Mouse (Mus musculus): ENCODE results near the gene Calb2. TPM values are rescaled to one million over a fixed set of nuclear protein-coding genes. Genes with fewer than 3 reads are reported as not detected.

Calb2 gene
- polyA plus RNA-seq, 1 experiment from 2014 or later, result 0.32 TPM

DNA sequence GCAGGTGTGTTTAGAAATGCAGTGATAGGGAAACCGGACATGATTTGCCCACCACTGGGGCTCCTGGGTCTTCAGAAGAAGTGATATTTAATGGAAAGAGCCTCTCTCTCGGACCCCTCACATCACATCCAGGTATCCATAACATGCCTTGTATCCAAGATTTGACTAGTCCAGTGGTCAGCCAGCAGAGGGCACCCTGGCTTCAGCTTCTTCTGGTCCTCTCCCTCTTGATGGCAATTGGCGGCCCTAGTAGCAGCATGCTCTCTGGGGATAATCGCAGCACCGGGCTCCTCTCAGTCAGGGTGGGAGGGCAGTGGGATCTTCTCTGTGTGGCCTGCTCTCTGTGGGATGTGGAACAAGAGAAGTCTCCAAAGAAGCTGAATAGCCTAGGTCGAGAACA is 48.3 kb downstream of the Calb2 start:
- Histone ChIP-seq H3K4me2 (no peak overlapping the region), H3K4me1 (no peaks in the 10 kb centered on the region), H3K27me3 (replicated peaks) (no peaks in the 10 kb centered on the region), H3K4me3 (replicated peaks) (no peak overlapping the region), H3K36me3 (no peaks in the 10 kb centered on the region), H3K9me3 (no peaks in the 10 kb centered on the region), H3K27ac (no peak overlapping the region), H3K9ac (no peak overlapping the region)
- WGBS, result 42% methylated on average over 6 of the region's 6 CpGs
- no peak for ATAC-seq (ENCODE audit: insufficient read depth, low FRiP score, low read depth)

DNA sequence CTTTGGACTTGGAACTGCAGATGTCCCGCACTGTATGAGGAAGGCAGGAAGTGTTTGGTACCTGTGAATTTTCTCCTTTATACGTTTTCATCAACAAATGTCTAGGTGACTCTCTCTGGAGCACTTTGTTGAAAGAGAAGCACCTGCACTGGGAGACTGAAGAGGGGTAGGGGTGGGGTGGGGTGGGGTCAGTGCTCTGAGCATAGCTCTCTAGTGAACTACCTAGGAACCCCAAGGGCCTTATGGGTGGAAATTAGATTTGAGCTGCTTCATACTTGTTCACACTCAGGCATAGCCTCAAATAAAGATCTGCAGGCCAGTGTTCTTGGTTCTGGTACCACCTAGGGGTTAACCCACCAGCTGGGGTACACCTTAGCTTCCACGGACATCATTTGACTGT is 65.4 kb downstream of the Calb2 start, which contains the start of gene Gm17720:
TSS of gene Gm17720 (minus strand) at position 101 of the 400 bp plus-strand sequence.
- H3K27me3 ChIP-seq (replicated peaks), result no peaks in the 10 kb centered on the region

DNA sequence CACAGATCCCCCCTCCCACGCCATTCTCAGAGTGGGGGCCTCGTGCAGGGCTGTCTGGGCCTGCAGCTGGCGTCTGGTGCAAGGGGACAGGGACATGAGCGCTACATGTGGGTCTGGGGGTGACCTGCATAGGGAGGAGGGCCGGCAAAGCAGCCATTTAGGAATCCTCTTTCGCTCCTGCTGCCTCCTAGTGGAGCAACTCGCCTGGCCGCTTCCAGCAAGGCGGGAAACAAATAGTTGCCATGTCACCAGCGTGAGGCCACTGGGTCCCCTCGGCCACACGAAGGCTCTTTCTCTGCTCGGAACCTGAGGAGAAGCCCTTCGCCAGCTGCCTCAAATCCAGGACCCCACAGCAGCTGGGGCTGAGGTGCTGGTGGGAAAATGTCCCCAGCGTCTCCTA is 66.3 kb downstream of the Calb2 start:
- no peaks in the 10 kb centered on the region for H3K4me1 ChIP-seq
- H3K9ac ChIP-seq, result no peak overlapping the region
- H3K9me3 ChIP-seq, result no peaks in the 10 kb centered on the region
- H3K27me3 ChIP-seq (replicated peaks), result no peaks in the 10 kb centered on the region
- H3K27ac ChIP-seq, result no peak overlapping the region
- 90% methylated on average over 15 of the region's 15 CpGs for WGBS
- ATAC-seq (ENCODE audit: insufficient read depth, low FRiP score, low read depth), result no peak
- no peak overlapping the region for H3K4me3 ChIP-seq (replicated peaks)
- no peaks in the 10 kb centered on the region for H3K36me3 ChIP-seq
- no peak overlapping the region for H3K4me2 ChIP-seq

More for the DNA sequence above, 65.4 kb downstream of the Calb2 start, which contains the start of gene Gm17720:
- H3K36me3 ChIP-seq, result no peaks in the 10 kb centered on the region
- no peak within 1 kb of the TSS for H3K4me3 ChIP-seq (replicated peaks)
- H3K9ac ChIP-seq, result no peak within 1 kb of the TSS
- H3K9me3 ChIP-seq, result no peaks in the 10 kb centered on the region
- no peak within 1 kb of the TSS for H3K27ac ChIP-seq
- no peaks in the 10 kb centered on the region for H3K4me1 ChIP-seq
- no peak for ATAC-seq (ENCODE audit: insufficient read depth, low FRiP score, low read depth)
- 78% methylated on average over 3 of the region's 3 CpGs for WGBS
- H3K4me2 ChIP-seq, result no peak within 1 kb of the TSS

DNA sequence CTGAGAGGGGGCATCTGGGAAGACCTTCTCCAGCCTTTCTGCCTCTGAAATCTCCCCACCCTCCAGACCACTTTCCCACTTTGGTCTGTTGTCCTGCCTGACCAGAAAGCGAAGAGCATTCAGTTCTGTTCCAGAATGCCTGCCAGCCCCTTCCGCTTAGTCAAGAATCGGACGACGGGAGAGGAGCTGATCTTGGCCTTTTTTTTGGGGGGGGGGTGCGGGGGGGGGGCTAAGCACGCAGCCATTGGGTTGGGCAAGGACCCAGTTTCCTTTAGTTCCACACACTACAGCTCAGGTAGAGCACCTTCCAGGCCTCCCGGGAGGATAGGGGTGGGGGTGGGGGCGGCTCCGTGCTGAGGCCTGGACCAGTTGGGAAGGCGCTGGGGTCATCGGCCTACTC is 67.1 kb downstream of the Calb2 start, which contains the start of gene Gm21964:
TSS of gene Gm21964 (plus strand) at position 301 of the 400 bp plus-strand sequence.
- H3K4me1 ChIP-seq, result no peaks in the 10 kb centered on the region
- H3K4me2 ChIP-seq, result no peak within 1 kb of the TSS
- H3K9ac ChIP-seq, result no peak within 1 kb of the TSS
- ATAC-seq (ENCODE audit: insufficient read depth, low FRiP score, low read depth), result no peak
- no peaks in the 10 kb centered on the region for H3K27me3 ChIP-seq (replicated peaks)
- no peak within 1 kb of the TSS for H3K27ac ChIP-seq
- no peaks in the 10 kb centered on the region for H3K36me3 ChIP-seq
- no peaks in the 10 kb centered on the region for H3K9me3 ChIP-seq
- no peak within 1 kb of the TSS for H3K4me3 ChIP-seq (replicated peaks)
- 79% methylated on average over 12 of the region's 12 CpGs for WGBS

DNA sequence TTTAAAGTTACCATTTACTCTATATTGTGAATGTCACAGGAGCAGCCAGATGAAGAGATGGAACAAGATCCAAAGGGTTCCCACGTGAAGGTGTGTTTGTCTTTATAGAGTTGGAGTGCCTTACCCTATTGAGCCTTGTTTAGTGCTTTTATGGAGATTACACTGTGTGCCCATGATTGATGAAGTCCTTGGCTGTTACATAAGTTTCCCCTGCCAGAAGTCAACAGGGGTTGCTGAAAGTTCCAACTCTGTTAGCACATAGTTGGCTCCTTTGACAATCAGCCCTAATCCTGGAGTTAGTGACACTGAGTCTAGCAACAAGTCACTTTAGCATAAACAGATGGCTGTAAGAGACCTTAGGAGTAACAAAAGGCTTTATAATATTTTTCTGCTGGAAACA is 76.1 kb downstream of the Calb2 start:
- no peak overlapping the region for H3K4me3 ChIP-seq (replicated peaks)
- peaks cover 6% of the 10 kb centered on the region; the same call in 1 of the 2 replicates for H3K27me3 ChIP-seq (replicated peaks)
- no peak overlapping the region for H3K4me2 ChIP-seq
- peaks cover 17% of the 10 kb centered on the region for H3K36me3 ChIP-seq
- no peaks in the 10 kb centered on the region for H3K4me1 ChIP-seq
- no peak overlapping the region for H3K27ac ChIP-seq
- H3K9me3 ChIP-seq, result peaks cover 12% of the 10 kb centered on the region; the same call in 1 of the 2 replicates
- no peak overlapping the region for H3K9ac ChIP-seq
- no peak for ATAC-seq (ENCODE audit: insufficient read depth, low FRiP score, low read depth)
- 26% methylated on average over 1 of the region's 1 CpGs for WGBS

Other genes with a start within 250 kb of the Calb2 start
- gene Marveld3, start 206.0 kb downstream of the Calb2 start, polyA plus RNA-seq (2015; fragmentation: Nextera tagmentation; extraction: Ambion mirVana), result 10.5 and 12.1 TPM in 2 replicates
- not detected in 2 replicates for gene Tat, start 177.8 kb downstream of the Calb2 start, polyA plus RNA-seq (2015; fragmentation: Nextera tagmentation; extraction: Ambion mirVana)
- 1.5 TPM in 2 replicates for gene Chst4, start 128.5 kb downstream of the Calb2 start, polyA plus RNA-seq (2015; fragmentation: Nextera tagmentation; extraction: Ambion mirVana)
- gene Zfp612, start 88.5 kb downstream of the Calb2 start, polyA plus RNA-seq (2015; fragmentation: Nextera tagmentation; extraction: Ambion mirVana), result 7.0 and 7.6 TPM in 2 replicates
- gene Gm21964, start 67.0 kb downstream of the Calb2 start, polyA plus RNA-seq (2015; fragmentation: Nextera tagmentation; extraction: Ambion mirVana), result not detected in 2 replicates
- gene Gm17720, start 65.5 kb downstream of the Calb2 start, polyA plus RNA-seq (2015; fragmentation: Nextera tagmentation; extraction: Ambion mirVana), result not detected in 2 replicates
- 8.7 and 8.8 TPM in 2 replicates for gene Cmtr2, start 47.5 kb upstream of the Calb2 start, polyA plus RNA-seq (2015; fragmentation: Nextera tagmentation; extraction: Ambion mirVana)
- gene Hydin, start 98.8 kb upstream of the Calb2 start, polyA plus RNA-seq (2015; fragmentation: Nextera tagmentation; extraction: Ambion mirVana), result 0.17 and 0.32 TPM in 2 replicates